Mouse (Mus musculus): Measurements from ENCODE around the gene Klk1b11.
"Not testable (repeated sequence)": the region's sequence is repeated elsewhere in the genome, so short reads cannot be mapped to it uniquely, and the experiment has no call there.

- TF ChIP-seq CTCF (IDR thresholded peaks at IDR 0.05; ENCODE audit: insufficient read depth, low read length); POLR2A (IDR thresholded peaks at IDR 0.05; ENCODE audit: borderline replicate concordance, extremely low read depth, low read depth, low read length): not testable (repeated sequence)
These were observed 16.2 kb downstream of the Klk1b11 start, which contains the start of gene Klk1b26 for GRCm38 (mm10) chr7:44011868-44012267.
